Mouse (Mus musculus): ENCODE measurements around the gene Aatf. TPM values are rescaled to one million over a fixed set of nuclear protein-coding genes. Genes with fewer than 3 reads are reported as not detected.
"Not testable (repeated sequence)": the region's sequence is repeated elsewhere in the genome, so short reads cannot be mapped to it uniquely, and the experiment has no call there.

The Aatf gene
- total RNA-seq, 4 experiments from 2014 or later: 21.8 to 23.1 (median 22.1) TPM

DNA sequence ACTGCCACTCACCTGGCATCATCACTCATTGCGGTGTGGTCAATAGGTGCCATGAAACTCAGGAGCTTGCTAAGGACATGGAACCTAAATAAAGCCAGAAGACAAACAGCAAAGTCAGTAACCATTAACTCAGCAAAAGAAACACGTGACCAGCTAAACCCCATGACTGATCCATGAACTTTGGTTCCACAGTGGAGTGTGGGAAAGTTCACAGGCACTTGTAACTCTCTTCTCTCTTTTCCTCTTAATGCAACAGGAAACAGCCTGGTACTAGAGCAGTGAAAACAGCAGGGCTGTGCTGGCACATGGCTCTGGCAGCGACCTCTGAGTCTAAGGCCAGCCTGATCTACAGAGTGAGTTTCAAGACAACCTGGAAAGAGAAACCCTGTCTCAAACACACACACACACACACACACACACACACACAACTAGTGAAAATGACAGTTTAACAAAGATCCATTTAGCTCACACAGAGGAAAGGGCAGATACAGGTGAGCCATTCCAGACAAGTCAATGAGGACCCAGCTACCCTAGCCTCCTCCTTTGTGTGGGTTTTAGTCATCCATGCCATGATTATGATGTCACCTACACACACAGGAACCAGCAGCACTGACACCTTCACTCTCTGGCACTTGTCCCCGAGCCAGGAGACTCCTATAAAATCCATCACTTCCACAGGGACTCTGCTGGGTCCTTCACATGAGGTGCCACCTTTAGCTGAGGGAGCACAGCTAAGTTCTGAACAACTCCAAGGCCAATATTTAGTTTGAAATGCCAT, 70.6 kb downstream of the Aatf start:
- DNase-seq (ENCODE audit: low spot score in 2 of 2): no peak

DNA sequence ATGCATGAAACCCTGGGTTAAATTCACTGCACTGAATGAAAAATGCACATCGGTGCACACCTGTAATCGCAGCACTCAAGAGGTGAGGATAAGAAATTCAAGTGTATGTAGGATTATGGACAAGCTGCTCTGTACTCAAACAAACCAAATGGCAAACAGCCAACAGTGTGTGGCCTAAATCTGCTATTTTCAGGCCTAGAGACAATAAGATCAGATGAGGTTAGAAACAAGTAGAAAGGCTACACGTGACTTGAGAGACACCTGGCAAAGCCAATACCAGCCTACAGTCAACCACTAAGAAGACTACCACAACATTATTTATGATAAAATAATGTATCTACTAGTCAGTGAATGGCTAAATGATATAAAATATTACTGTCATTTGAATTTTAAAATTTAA, 72.9 kb downstream of the Aatf start:
- no peak for DNase-seq (ENCODE audit: low spot score in 2 of 2)

DNA sequence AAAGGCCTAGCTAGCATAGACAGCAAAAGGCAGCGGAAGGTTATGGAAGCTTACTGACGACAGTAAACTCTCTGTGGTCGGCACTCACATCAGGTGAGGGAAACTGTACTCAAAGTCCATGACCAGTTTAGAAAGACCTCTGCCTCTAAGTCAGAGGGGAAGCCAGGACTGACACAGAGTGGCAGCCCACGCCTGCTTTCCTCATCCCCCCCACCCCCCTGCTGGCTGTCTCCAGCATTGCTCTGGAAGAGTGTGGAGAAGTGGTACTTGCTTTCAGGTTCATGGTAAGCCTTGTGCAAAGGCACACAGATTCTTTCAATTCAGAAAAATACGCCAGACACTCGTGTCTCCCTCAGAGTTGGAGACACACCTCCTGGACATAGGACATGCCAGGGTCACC, 78.4 kb downstream of the Aatf start:
- no peak for DNase-seq (ENCODE audit: low spot score in 2 of 2)

DNA sequence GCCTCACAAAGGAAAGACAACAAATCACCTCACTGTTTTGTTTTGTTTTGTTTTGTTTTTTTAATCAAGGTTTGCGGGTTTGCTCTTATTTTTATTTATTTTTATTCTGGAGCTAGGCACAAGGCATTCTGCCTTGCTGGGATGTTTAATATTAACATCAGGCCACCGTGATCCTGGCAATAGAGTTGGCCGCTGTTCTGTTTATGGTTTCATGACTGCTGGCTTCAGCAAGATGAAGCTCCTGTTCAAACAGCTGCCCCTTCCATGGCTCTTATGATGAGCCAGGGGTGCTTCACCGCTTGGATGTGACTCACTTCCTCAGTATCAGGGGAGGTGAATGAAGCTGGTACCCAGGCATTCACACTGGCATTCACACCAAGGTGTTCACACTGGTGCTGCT, 83.0 kb downstream of the Aatf start:
- DNase-seq (ENCODE audit: low spot score in 2 of 2): no peak

DNA sequence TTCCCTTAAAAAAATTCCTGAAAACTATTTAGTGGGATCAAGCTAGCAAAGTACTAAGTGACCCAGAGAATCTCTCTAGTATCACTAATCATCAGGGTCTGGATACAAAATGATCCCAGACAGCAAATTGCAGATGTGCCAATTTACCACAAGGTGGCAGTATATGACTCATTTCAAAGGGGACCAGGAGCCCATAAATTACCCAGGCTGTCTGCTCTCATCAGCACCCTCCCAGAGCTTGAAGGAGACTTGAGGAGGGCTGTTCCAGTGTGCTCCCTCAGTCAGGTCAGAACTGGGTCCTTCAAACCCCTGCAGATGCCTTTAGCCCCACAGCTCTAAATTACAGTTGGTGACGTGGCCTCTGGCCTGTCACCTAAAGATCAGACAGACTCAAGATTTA, 83.7 kb downstream of the Aatf start:
- no peak for DNase-seq (ENCODE audit: low spot score in 2 of 2)

DNA sequence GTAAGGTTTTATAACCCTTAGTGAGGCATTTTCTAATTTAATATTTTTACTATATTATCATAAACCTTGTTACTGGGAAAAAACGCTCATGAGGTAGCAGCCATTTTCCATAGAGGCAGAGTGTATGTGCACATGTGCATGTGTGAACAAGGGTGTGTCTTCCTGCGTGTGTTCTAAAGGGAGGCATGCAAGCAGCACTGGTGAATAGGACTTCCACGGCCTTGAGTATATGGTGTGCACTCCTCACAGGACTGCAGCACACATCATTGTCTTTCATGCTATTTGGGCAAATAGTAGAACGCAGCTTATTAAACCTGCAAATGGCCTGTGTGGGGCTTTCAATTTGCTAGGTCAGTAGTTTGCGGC, 86.7 kb downstream of the Aatf start:
- DNase-seq (ENCODE audit: low spot score in 2 of 2): no peak

DNA sequence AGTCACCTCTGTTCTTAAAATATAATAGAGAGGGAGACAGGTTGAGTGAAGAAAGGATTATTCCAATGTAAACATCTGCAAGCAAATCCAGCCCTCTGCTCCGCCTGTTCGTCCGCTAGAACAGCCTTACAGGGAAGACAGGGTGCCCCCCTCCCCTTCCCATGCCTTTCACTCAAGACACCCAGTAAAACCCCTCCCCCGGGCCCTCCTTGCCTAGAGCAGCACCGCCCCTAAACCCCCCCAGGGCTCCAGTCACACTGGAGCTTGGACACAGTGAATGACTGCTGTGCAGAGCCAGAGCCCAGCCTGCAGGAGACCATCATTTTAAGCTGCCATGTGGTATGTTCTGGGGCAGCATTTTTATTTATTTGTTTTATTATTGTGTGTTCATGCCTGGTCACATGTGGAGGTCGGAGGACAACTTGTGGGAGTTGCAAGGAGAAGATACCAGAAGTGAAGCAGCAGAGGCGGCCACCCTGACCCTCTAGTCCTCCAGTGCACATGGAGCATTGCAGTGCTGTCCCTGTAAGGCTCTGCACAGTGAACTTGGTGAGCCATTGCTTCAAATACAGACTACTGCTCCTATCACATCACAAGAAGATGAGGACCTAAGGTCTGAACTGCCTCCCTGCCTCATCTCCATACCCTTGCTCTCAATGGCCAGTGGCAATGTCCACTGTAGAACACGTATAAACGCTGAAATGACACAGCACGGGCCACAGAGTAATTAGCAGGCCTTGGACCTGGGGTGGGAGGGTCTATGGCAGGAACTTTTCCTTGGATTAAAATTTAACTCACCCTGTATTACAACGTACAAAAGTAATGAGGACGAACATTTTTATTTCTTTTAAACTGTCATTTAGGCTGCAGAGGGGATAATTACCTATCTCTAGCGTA, 87.3 kb downstream of the Aatf start:
- no peak for DNase-seq (ENCODE audit: low spot score in 2 of 2)

DNA sequence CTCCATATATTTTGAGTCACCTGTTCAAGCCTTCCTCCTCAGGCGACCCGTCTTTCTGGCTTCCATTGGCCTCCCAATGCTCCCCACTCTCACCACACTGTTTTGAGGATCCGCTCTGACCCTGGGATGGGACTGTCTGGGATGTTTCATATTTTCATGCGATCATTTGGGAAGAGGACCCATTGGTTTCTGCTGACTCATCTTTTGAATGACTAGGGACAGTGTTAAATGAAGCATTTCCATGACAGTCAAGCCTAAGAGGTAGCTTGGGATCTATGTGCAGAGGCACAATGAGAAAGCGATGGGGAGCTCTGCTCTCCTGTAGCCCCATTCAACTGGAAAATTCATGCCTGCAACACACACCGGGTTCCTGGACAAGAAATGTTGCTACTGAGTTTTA, 92.5 kb downstream of the Aatf start:
- DNase-seq (ENCODE audit: low spot score in 2 of 2): no peak

DNA sequence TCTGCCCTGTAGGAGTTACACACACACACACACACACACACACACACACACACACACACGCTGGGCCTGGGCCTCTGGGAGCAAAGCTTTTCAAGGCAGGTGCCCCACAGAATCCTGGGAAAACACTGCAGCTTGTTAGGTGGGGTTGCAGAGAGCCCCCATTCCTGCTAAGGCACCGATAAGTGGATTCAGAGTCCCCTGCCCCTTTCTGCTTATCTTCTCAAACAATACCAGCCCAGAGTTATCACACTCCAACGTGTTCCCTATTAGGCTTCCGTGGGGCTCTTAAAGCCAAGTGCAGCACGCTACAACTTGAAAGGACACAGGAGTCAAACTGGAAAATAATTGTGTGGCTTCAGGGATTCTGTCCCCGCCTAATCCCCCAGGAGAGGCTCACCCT, 100.2 kb downstream of the Aatf start:
- DNase-seq (ENCODE audit: low spot score in 2 of 2): no peak

DNA sequence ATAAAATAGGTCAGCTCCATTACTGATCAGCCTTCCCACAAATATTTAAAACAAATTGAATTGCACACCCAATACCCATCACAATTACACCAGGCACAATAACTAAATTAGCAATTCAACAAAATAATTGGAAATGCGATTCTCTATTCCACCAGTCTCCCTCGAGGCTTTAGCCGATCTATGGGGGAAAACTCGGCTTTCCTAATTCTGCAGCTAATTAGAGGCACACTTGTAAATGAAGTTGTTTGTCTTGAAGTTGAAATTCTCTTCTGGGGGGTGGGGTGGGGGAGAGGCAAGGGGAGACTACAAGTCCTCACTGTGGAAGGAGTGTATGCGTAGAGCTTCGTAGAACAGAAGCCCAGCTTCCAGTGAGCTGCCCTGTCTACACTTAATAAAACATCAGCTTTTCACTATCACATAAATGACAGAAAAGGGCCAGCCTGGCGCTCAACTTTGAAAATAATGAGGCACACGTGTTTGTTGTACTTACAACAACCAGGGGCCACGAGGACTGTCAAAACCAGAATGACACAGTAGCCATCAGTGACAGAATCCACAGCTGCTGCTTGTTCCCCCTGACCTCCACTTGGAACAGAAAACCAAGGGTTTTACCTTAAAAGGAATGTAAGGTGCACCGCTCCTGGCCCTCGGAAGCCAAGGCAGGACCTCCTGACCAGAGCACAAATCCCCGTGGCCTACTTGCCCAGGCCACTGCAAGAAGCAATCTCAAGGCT, 101.0 kb downstream of the Aatf start:
- no peak for DNase-seq (ENCODE audit: low spot score in 2 of 2)

DNA sequence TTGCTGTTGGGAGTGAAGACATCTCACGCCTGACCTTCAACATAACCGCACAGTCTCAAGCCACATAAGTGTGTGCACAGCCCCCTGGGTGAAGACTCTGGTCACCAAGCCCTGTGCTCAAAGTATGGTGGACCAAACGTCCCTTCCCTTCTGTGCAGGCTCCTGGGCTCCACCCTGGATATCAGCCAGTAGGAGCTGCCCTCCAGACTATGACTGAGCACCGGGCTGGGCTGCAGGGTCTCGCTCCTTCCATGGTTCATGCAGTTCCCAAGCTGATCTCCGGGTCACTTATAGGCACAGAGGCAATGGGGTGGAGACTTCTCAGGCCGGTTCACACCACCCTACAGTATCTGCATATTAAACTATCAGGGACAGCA, 101.7 kb downstream of the Aatf start:
- DNase-seq (ENCODE audit: low spot score in 2 of 2): no peak

DNA sequence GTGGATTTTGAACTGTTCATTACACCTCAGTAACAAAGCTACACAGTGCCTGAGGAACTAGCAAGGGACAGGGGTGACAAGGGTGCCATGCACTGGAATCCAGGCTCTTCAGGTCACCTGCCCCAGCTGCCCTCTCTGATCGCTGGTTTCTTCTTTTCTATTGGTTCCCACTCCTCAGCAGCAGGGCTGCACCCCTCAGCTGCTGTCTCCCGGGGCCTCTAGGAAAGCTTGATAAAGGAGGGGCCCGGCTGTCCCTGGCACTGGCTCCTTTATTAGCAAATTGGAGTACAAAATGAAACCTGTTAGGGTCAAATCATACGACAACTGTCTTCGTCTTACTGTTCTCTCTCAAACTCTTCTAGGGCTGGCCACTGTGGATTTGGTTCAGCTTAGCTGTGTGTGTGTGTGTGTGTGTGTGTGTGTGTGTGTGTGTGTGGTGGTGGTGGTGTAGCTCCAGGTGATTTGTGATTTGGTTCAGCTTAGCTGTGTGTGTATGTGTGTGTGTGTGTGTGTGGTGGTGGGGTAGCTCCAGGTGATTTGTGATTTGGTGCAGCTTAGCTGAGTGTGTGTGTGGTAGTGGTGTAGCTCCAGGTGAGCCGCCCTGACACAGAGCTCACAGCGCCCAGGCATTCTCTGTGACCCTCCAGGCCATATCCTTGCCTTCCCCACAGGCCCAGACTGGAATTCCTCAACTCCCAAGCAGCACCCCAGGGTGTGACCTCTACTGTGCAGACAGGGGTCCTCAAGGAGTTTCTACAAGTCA, 102.3 kb downstream of the Aatf start:
- no peak for DNase-seq (ENCODE audit: low spot score in 2 of 2)

DNA sequence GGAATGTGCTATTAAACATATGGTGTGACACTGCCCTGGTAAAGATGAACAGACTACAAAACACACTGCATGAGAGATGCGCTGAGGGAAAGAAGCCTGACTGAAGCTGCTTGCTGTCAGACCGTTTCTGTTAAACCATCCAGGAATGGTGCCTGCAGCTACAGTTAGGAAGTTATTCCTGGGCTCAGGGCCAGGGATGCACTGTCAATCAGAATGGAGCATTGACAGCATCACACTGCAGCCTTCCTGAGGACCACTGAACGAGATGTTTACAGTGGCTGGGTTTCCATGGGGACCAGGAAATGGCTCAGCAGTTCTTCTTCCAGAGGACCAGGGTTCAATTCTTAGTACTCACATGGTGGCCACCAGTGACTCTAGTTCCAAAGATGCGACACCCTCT, 102.9 kb downstream of the Aatf start:
- DNase-seq (ENCODE audit: low spot score in 2 of 2): no peak

DNA sequence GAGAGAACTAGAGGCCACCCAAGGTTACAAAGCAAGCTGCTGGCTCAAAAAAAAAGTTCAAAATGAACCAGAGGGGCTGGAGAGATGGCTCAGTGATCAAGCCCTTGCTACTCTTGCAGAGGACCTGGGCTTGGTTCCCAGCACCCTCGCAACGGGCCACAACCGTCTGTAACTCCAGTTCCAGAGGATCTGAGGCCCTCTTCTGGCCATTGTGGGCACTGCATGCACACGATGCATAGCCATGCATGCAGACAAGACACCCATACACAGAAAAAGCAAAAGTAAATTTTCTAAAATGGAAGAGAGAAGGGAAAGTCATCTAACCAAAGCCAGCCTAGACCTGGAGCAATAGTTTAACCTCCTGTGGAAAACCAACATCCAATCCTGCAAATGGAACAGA, 106.6 kb downstream of the Aatf start:
- no peak for DNase-seq (ENCODE audit: low spot score in 2 of 2)

DNA sequence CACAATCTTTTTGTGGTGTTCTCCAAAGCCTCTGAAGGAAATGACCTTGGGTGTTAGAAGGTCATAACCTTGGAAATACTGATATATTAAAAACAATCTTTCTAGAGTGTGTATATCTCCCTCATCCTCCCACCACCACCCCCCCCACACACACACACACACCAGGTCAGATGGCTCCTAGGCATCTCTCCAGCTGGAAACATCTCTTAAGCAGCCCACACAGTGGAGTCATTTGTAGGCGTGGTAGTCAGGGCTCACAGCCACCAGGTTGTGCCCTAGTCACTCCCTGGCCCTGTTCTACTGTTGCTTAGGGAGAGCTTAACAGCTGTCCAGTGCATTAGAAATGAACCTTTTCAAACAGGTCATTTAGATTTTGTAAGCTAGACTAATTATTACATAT, 118.3 kb downstream of the Aatf start:
- no peak for DNase-seq (ENCODE audit: low spot score in 2 of 2)

DNA sequence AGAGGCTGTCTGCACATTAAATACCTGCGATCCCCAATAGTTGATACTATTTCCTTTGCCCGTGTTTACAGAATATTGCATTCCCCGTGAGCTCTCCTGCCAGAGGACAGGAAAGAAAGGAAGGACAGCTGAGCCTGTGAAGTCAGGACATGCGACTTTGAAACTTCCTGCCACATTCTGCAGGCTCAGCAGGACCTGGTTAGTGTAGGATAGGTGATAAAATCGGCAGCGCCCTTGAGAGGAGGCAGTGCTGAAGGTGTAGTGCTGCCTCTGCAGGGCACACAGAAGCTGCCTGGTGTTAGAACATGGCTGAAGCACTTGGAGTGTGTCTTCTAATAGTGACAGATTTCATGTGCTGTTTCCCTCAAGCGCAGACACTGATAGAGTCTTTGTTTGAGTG, 119.8 kb downstream of the Aatf start:
- no peak for DNase-seq (ENCODE audit: low spot score in 2 of 2)

DNA sequence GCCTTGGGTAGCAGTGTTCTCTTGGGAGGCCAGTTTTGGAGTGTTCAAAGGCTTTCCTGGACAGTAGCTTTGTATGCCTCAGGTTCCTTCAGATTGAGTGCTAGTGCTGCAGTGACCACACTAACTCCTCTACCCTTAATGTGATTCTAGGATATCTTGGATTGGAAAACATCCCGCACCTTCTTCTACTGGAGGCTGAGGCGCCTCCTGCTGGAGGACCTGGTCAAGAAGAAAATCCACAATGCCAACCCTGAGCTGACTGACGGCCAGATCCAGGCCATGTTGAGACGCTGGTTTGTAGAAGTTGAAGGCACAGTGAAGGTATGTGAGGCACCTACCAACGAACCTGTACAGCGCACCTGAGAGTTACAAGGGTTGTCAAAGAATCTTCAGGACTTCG, 121.3 kb downstream of the Aatf start:
- not testable (repeated sequence) for DNase-seq (ENCODE audit: low spot score in 2 of 2)

DNA sequence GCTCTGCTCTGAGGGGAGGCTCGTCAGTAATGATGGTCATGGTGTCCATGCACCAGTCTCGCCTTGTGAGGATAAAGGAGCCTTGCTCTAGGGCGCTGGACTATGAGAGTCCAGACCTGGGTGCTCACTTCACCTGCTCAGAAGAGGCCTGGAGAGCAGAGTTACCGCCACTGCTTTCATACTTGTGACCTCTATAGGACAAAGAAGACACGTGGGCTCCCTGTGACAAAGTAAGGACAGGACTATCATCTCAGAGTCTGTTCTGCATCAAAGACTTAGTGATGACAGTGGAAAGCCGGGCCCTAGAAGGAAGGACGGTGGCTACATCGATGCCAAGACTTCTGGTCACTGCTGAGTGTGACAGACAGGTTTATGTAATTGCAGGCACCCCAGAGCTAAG, 122.2 kb downstream of the Aatf start:
- no peak for DNase-seq (ENCODE audit: low spot score in 2 of 2)

DNA sequence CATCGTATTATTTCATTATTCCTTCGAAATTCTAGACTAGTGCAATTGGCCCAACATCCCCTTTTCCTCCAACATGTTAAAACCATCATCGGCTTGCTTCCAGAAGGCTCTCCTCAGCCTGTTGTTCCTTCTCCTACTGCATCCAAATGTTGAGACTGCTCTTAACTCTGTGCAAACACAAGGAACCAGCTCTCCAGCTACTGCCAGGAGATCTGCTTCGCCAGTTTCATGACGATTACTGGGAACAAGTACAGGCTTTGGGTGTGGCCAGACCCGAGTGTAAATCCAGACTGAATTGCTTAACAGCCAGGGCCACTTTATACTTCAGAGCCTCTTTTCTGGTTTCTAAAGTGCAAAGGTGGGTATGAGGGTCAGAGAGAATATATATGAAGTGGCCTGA, 124.0 kb downstream of the Aatf start:
- DNase-seq (ENCODE audit: low spot score in 2 of 2): no peak

DNA sequence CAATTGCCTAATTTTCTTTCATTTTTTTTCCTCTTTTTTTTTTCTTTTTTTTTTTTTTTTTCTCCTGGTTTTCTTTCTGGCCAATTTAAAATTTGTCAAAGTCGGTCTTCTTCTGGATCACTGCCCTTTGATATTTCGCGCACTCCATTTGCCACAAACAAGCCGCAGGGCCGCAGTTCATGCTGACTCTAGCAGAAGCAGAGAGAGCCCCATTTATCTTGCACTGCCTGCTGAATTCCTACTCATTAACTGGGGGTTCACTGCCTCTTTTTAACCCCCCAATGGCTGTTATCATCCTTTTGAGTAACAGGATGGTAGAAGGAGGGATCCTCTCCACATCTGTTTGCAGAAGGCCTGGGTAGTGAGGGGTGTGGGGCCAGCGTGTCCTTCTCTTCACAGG, 129.4 kb downstream of the Aatf start:
- no peak for DNase-seq (ENCODE audit: low spot score in 2 of 2)

DNA sequence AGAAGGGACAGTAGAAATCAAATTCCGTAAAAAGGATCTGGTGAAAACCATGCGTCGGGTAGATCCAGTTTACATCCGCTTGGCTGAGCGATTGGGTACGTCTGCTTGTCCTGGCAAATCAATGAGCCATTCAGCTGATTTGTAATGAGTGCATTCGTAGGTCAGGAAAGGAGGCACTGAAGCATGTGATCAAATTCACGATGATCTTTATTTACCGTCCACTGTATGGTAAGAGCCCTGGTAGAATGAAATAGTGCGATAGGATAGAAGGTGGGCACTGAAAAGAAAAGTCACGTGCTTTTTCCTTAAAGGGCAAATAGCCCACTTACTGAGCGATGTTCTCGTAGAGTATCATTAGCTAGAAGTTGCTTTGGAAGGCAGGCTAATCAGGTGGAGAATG, 130.9 kb downstream of the Aatf start:
- DNase-seq (ENCODE audit: low spot score in 2 of 2): no peak

Measured in left cerebral cortex, adult 8-10 months (tissue).